Mouse (Mus musculus): Measurements from ENCODE around the gene Nyap1. TPM values are rescaled to one million over a fixed set of nuclear protein-coding genes. Genes with fewer than 3 reads are reported as not detected.

Gene Nyap1
- polyA plus RNA-seq, 1 experiment from 2014 or later = 45.6 TPM

DNA sequence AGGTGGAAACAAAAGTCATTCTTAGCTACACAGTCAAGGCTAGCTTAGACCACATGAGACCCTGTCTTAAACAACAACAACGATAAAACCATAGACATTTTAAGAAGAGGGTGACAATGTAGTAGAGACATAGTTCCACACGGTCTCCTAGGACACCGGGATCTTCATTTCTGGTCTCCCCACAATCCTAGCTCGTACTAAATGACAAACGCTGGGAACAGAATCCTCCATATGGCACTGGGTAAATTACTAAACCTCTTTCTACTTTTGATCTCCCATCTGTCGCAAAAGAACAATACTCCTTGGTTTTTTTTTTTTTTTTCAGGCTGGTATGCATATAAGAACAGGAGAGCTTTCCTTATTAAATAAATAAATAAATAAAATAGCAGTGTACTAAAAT, 58.9 kb downstream of the Nyap1 start:
- peaks cover 27% of the 10 kb centered on the region for H3K4me1 ChIP-seq
- no peak for ATAC-seq (replicated peaks)
- no peak overlapping the region; the same call in 1 of the 2 replicates for H3K27ac ChIP-seq (replicated peaks)
- no peaks in the 10 kb centered on the region for H3K27me3 ChIP-seq
- 56% methylated on average over 6 of the region's 6 CpGs for WGBS
- peak overlapping the region; percentile 87 for H3K4me2 ChIP-seq (replicated peaks)
- peak overlapping the region; percentile 16; the same call in 1 of the 2 replicates for H3K4me3 ChIP-seq
- no peak overlapping the region for H3K9ac ChIP-seq (replicated peaks)
- H3K36me3 ChIP-seq = no peaks in the 10 kb centered on the region
- H3K9me3 ChIP-seq = no peaks in the 10 kb centered on the region

Other genes with a start within 250 kb of the Nyap1 start
- gene Pop7, start 239.1 kb downstream of the Nyap1 start, polyA plus RNA-seq (2015; fragmentation: Nextera tagmentation; extraction: Ambion mirVana) = 75.9 and 79.3 TPM in 2 replicates
- gene Gigyf1, start 223.1 kb downstream of the Nyap1 start, polyA plus RNA-seq (2015; fragmentation: Nextera tagmentation; extraction: Ambion mirVana) = 19.2 and 20.0 TPM in 2 replicates
- not detected in 2 replicates for gene Epo, start 208.4 kb downstream of the Nyap1 start, polyA plus RNA-seq (2015; fragmentation: Nextera tagmentation; extraction: Ambion mirVana)
- 535 and 578 TPM in 2 replicates for gene Gnb2, start 208.1 kb downstream of the Nyap1 start, polyA plus RNA-seq (2015; fragmentation: Nextera tagmentation; extraction: Ambion mirVana)
- 250 and 259 TPM in 2 replicates for gene Actl6b, start 188.1 kb downstream of the Nyap1 start, polyA plus RNA-seq (2015; fragmentation: Nextera tagmentation; extraction: Ambion mirVana)
- gene Tfr2, start 171.8 kb downstream of the Nyap1 start, polyA plus RNA-seq (2015; fragmentation: Nextera tagmentation; extraction: Ambion mirVana) = 2.2 and 3.2 TPM in 2 replicates
- gene Mospd3, start 140.5 kb downstream of the Nyap1 start, polyA plus RNA-seq (2015; fragmentation: Nextera tagmentation; extraction: Ambion mirVana) = 46.3 and 47.3 TPM in 2 replicates
- gene Pcolce, start 127.8 kb downstream of the Nyap1 start, polyA plus RNA-seq (2015; fragmentation: Nextera tagmentation; extraction: Ambion mirVana) = 9.3 and 9.7 TPM in 2 replicates
- 0.22 TPM in 1 of 2 replicates, not detected in the other for gene Fbxo24, start 112.6 kb downstream of the Nyap1 start, polyA plus RNA-seq (2015; fragmentation: Nextera tagmentation; extraction: Ambion mirVana)
- gene Lrch4, start 112.5 kb downstream of the Nyap1 start, polyA plus RNA-seq (2015; fragmentation: Nextera tagmentation; extraction: Ambion mirVana) = 21.4 and 22.1 TPM in 2 replicates
- gene Gm20605, start 112.4 kb downstream of the Nyap1 start, polyA plus RNA-seq (2015; fragmentation: Nextera tagmentation; extraction: Ambion mirVana) = 6.9 and 7.8 TPM in 2 replicates
- 4.5 and 8.5 TPM in 2 replicates for gene Sap25, start 100.3 kb downstream of the Nyap1 start, polyA plus RNA-seq (2015; fragmentation: Nextera tagmentation; extraction: Ambion mirVana)
- gene Irs3, start 95.9 kb downstream of the Nyap1 start, polyA plus RNA-seq (2015; fragmentation: Nextera tagmentation; extraction: Ambion mirVana) = 0.11 TPM in 1 of 2 replicates, not detected in the other
- 21.2 and 22.7 TPM in 2 replicates for gene Agfg2, start 56.9 kb downstream of the Nyap1 start, polyA plus RNA-seq (2015; fragmentation: Nextera tagmentation; extraction: Ambion mirVana)
- 75.6 and 76.1 TPM in 2 replicates for gene Tsc22d4, start 4.1 kb upstream of the Nyap1 start, polyA plus RNA-seq (2015; fragmentation: Nextera tagmentation; extraction: Ambion mirVana)
- 36.9 and 42.4 TPM in 2 replicates for gene Ppp1r35, start 37.2 kb upstream of the Nyap1 start, polyA plus RNA-seq (2015; fragmentation: Nextera tagmentation; extraction: Ambion mirVana)
- 12.3 and 12.6 TPM in 2 replicates for gene Mepce, start 46.0 kb upstream of the Nyap1 start, polyA plus RNA-seq (2015; fragmentation: Nextera tagmentation; extraction: Ambion mirVana)
- 10.4 and 11.3 TPM in 2 replicates for gene Zcwpw1, start 46.2 kb upstream of the Nyap1 start, polyA plus RNA-seq (2015; fragmentation: Nextera tagmentation; extraction: Ambion mirVana)
- gene Pilra, start 94.7 kb upstream of the Nyap1 start, polyA plus RNA-seq (2015; fragmentation: Nextera tagmentation; extraction: Ambion mirVana) = 0.42 and 0.45 TPM in 2 replicates
- gene Pilrb1, start 116.5 kb upstream of the Nyap1 start, polyA plus RNA-seq (2015; fragmentation: Nextera tagmentation; extraction: Ambion mirVana) = not detected in 2 replicates
- gene Pilrb2, start 130.2 kb upstream of the Nyap1 start, polyA plus RNA-seq (2015; fragmentation: Nextera tagmentation; extraction: Ambion mirVana) = not detected in 2 replicates
- not detected in 2 replicates for gene Cyp3a13, start 180.0 kb upstream of the Nyap1 start, polyA plus RNA-seq (2015; fragmentation: Nextera tagmentation; extraction: Ambion mirVana)
- gene Gjc3, start 221.5 kb upstream of the Nyap1 start, polyA plus RNA-seq (2015; fragmentation: Nextera tagmentation; extraction: Ambion mirVana) = 0.11 TPM in 2 replicates
- not detected in 2 replicates for gene Azgp1, start 239.9 kb upstream of the Nyap1 start, polyA plus RNA-seq (2015; fragmentation: Nextera tagmentation; extraction: Ambion mirVana)

All from forebrain, embryonic 15.5 days (tissue).